Mouse (Mus musculus): ENCODE results near the gene Fabp3.

DNA sequence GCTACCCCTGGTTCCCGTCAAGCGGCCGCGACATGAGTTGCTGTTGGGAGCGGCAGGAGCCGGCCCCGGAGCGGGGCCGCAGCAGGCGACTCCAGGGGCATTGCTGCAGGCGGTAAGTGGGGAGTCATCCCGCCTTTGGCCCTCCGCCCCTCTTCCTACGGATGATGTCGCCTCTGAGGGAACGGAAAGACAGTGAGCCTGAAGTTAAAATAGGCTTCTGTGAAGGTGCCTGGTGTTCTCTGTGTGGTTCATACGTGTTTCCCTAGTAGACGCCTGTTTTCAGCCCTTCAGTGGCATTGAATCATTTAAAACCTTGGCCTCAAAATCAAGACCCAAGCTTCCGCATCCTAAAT lies 51.8 kb downstream of the Fabp3 start:
- TF ChIP-seq POLR2A (IDR thresholded peaks at IDR 0.05; ENCODE audit: low read depth, low read length) (no peak), CTCF (IDR thresholded peaks at IDR 0.05; ENCODE audit: extremely low read depth, insufficient read length, insufficient replicate concordance, low read depth, low read length) (no peak)
